Mouse (Mus musculus) layer of hippocampus, adult 9-10 months (tissue): ENCODE data around the gene Olfr914.

ENCODE experiments used
- DNase-seq: peaks from one replicate; pipeline ENCODE4 v3.0.0; 2022; ENCODE audit warnings: low spot score

Gene Olfr914

DNA sequence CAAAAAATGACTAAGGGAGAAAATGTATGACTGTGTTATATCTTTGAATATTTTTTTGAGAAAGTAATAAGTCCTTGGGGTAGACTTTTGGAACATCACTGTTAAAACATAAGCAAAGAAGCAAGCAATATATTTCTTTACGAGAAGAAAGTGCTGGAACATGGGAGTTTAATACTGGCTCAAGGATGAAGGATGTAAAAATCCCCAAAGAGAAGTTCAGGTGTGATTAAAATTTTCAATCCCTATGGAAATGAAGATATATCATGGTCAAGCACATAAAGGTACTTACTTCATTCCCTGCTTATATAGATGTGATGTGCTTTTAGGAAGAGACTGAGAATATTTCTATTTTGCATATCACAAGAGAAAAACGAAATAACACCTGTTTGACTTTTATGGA is at the start of gene Olfr914:
Gene Olfr914 (plus strand): TSS at position 301 of the 400 bp plus-strand sequence.
- no peak for DNase-seq

DNA sequence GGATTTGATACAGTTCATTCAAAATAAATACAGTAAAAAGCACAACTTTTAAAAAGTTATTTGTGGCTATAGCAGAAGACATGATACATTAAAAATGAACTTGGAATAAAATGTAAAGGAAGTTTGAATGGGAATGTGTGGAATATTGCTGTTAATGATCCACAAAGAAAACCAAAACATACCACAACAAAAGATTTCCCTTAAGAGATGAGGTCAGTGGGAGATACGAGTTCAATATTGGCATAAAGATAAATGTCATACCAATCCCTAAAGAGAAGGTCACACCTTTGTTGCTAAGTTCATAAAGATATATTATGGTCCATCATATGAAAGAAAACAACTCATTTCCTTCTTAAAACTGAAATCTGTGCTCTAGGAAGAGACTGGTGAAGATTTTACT is 25.0 kb upstream of the Olfr914 start, which contains the start of gene Olfr912:
Gene Olfr912 (plus strand): TSS at position 301 of the 400 bp plus-strand sequence.
- DNase-seq: no peak

DNA sequence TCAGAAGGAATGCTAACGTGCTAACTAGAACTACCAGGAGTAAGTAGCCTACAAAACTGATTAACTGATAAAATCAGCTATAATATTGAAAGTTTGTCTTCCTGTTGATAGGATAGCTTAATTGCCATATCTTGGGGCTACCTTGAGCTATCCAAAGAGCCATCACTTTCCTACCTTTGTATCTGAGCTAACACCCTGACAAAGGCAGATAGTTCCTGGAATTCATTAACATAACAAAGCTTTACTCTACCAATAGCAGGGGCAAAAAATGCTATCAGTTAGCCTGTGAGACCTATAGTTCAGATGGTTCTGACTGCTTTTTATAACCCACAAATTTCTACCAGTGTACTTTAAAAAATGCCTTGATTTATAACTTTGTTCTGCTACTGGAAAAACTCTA is 13.8 kb upstream of the Olfr914 start:
- no peak for DNase-seq

DNA sequence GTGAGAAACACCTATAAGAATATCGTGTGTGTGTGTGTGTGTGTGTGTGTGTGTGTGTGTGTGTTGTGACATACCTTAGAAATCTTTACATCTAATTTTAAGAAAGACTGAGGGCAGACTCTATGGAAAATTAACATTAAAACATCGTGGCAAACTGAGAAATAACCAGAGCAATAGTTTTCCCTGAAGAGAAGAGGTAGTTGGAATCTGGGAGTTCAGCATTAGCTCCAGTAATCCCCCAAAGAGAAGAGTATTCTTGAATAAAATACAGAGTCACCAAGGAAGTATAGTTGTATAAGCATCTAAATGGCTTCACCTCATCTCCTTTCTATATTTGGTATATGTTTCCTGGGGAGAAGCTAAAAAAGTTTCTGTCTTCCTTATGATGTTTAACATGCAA is 12.4 kb upstream of the Olfr914 start, which contains the start of gene Olfr913:
Gene Olfr913 (plus strand): TSS at position 301 of the 400 bp plus-strand sequence.
- DNase-seq: no peak

DNA sequence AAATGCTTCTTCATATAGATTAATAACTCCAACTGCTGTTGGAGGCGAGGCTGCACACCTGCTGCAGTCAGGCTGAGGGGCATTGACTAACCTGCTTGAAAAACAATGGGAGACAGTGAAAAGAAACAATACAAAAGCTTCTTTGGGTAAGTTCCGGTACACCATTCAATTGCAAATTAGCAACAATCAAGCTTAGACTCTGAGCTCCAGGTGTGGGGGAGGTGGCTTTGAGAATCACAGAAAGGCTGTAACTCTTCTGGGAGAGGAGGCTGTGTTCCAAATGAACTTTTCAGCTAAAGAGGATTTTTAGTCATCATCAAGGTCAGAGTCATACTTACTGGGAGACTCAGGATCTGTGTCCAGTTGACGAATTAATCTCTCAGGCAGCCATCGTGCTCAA is 27.5 kb downstream of the Olfr914 start:
- DNase-seq: no peak

DNA sequence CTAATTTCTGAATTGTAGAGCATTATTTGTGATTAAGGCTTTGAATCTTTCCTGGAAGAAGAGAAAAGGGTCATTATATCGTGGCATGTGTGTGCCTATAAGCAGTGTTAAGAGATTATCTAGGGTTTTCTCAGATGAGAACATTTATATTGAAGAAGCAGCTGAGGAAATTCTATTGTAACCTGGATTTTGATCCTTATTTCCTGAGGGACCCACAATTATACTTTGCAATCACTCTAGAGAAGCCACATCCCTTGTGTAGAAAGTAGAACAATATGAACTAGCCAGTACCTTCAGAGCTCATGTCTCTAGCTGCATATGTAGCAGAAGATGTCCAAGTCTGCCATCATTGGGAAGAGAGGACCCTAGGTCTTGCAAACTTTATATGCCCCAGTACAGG is 54.9 kb downstream of the Olfr914 start, which contains the start of gene Olfr916:
Gene Olfr916 (minus strand): TSS at position 101 of the 400 bp plus-strand sequence.
- DNase-seq: no peak
